Mouse (Mus musculus): ENCODE results near the gene Atp8a2.

The Atp8a2 gene

DNA sequence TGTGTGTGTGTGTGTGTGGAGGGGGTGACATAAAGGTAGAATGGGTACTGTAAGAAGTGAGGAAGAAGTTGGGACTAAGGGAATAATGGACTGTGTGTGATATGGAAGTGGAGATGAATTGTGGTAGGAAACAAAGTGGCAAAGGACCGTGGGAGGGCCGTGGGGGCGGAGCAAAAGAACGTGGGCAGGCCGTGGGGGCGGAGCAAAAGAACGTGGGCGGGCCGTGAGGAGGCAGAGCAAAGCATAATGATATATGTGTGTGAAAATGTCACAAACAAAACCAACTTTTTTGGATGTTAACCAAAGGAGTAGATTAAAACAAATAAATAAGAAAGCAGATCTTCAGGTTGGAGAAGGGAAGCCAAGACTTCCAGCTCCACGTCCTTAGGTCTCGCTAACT lies 44.6 kb downstream of the Atp8a2 start:
- DNase-seq (ENCODE audit: low read depth, low spot score) = no peak

DNA sequence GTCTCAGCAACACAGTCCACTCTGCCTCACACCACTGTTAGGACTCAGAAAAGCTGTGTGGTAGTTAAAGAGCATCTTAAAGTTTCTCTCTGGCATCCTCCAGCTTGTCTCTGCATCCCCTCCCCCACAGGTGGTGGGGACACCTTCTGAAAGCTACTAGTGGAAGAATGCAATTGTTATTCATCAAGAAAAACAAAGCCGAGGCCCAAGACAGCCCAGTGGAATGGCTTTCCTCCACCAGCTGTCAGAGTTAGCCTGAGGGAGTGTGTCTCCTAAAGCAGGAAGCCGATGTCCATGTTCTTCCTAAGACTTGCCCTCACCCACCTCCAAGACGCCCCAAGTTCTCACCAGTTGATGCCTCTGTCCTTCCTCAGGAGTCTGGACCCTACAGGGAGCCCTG lies 48.1 kb downstream of the Atp8a2 start:
- DNase-seq (ENCODE audit: low read depth, low spot score) = no peak

DNA sequence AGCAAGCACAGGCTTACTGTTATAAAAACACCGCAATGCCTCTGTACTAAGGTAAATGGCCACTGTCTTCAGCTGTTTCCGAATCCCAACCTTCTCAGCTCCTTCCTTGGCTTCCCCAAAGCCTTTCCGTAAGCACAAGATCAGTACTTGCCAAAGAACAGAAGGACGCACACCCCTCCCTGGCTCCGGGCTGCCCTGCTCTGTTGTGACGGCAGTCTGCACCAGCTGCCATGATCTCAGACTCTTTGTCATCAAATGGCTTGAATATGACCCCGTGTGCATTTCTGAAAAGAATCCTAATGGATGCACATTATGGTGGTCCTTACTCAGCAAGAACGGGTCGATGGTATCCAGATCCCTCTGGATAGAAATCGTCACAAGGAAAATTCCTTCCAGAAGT lies 53.7 kb downstream of the Atp8a2 start:
- DNase-seq (ENCODE audit: low read depth, low spot score) = no peak

DNA sequence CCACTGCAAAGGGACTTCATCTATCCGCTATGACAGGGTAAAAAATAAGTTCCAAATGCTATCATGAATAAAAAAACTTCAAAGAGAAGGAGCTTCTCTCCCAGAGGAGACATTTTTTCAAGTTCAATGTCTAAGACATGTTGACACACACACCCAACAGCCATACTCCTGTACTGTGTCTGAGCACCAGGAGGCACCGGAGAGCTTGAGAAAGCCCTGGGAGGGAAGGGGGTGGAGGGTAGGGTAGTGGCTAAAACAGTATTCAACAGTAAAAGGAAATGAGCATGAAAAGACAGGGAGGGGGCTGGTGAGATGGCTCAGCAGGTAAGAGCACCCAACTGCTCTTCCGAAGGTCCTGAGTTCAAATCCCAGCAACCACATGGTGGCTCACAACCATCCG lies 58.6 kb downstream of the Atp8a2 start:
- no peak for DNase-seq (ENCODE audit: low read depth, low spot score)

DNA sequence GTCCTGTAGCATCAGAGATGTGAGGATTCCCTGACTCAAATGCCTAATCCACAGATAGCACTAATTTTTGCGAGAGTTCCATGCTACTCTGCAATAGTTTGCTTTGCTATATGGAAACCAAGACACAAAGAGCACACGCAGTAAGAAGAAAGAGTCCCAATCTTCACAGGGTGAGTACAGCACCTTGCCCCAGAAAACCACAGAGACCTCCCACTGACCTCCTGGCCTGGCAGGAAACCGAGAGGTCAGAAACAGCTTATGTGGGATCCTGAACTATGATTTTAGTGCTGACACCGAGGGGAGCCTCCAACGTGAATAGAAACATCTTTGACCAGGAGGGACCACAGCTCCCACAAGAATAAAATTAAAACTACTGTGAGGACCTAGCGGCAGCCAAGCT lies 59.2 kb downstream of the Atp8a2 start:
- DNase-seq (ENCODE audit: low read depth, low spot score) = no peak

DNA sequence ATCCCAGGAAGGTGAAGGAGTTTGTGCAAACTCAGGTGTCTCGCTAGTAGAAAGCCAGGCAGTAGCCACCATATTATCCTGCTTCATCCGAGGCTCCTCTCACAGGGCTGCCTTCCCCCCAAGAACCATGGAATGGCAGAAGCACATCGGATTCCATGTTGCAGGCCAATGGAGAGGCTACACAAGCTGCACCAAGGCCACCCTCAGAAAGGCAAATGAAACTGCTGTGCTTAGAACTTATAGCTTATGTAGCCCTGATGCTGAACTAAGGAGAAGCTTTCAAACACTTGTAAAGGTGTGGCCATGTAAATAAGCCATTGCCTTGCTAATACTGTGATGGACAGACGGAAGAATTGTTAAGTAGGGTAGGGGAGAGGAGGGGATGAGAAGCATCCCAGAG lies 61.2 kb downstream of the Atp8a2 start:
- no peak for DNase-seq (ENCODE audit: low read depth, low spot score)

DNA sequence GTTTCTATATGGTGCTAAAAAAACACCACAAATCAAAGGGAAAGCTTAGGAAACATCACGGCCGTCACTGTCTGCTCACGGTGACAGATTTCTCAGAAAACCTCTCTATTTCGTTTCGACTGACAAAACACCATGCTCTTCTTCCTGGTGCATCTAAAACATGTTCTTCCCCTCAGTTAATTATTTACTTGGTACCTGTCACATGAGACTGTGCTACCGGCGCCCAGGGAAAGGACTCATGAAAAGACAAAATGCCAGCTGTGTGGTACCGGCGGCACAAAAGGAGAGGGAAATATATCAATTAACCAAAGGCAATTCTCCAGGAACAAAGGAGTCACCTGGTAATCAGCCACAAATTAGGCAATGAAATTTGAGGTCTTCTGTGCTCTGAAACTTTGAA lies 62.3 kb downstream of the Atp8a2 start:
- DNase-seq (ENCODE audit: low read depth, low spot score) = no peak

DNA sequence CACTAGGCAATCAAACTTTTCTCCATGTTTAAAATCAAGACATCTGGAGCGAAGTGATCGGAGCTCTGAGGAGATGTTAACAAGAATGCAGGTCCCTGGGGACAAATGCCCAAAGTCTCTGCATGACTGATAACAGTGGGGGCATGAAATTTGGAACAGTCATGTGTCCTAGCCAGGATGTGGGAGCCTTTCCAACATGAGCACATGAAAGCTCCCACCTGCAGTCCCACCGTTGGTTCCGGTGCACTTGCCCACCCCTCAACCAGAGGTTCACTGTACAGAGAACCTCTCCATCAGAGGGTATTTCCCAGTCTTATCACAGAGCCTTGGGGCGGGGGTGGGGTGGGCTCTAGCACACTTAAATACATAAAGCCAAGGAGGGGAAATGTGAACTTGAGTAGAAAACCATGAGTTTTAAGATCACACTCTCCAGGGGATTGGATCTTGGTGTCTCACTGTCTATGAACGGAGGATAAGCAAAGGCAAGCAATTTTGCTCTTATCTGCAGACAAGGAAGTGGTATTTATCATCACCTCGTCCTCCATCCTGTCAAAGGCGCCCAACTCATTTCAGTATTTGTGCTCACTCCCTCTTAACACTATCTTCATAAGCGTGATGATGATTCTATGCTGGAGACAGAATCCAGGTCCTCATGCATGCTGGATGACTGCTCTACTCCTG lies 65.6 kb downstream of the Atp8a2 start:
- no peak for DNase-seq (ENCODE audit: low read depth, low spot score)

DNA sequence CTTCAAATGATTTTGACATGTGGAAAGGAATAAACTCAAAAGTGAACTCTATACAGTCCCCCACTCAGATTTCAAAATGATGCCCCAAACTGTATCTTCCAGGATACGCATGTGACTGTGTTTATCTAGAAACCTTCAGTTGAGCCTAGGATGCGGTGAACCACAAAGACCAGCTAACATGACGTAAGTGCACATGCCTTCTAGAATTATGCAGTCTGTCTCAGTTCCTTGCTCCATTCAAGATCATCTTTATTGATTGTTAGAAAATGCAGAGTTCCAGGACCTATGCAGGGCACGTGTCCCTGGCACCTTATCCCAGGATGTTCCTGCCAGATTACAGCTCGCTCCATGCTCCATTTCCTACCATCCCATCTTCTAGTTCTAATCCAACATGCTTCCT lies 67.4 kb downstream of the Atp8a2 start:
- no peak for DNase-seq (ENCODE audit: low read depth, low spot score)

DNA sequence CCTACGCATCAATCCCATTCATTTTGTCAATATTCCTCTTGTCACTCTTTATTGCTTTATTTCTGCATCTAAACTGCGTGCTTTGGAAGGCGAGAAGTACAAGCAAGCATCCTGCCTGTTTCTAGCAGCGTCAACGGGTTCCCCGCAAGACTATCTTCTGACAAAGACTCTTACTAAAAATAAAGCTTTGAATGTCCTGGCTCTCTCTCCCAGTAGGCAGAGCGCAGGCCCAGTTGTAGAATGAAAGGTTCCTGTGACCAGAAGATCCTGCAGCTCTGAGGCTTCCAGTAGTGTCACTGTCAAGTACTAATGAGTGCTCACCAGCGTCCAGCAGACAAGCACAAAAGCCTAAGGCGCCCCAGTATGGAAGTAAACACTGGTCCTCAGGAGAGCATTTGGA lies 71.8 kb downstream of the Atp8a2 start:
- DNase-seq (ENCODE audit: low read depth, low spot score) = no peak

DNA sequence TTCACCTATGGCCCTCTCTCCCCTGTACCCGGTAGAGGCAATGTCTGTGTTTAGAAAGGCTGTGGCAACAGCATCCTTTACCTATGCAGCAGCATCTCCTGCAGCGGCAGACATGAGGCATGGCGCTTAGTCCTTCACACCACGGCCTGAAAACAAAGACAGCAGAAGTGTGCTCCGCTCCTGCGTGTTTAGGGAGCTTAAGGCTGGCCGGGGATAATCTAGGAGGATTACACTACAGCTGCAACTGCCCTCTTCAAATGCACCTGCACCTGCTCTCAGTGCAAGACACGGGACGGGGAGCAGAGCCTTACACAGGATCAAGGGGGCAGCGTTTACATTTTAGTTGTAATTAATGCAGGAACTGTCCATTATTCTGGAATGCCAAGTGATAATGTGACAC lies 75.4 kb downstream of the Atp8a2 start:
- no peak for DNase-seq (ENCODE audit: low read depth, low spot score)

DNA sequence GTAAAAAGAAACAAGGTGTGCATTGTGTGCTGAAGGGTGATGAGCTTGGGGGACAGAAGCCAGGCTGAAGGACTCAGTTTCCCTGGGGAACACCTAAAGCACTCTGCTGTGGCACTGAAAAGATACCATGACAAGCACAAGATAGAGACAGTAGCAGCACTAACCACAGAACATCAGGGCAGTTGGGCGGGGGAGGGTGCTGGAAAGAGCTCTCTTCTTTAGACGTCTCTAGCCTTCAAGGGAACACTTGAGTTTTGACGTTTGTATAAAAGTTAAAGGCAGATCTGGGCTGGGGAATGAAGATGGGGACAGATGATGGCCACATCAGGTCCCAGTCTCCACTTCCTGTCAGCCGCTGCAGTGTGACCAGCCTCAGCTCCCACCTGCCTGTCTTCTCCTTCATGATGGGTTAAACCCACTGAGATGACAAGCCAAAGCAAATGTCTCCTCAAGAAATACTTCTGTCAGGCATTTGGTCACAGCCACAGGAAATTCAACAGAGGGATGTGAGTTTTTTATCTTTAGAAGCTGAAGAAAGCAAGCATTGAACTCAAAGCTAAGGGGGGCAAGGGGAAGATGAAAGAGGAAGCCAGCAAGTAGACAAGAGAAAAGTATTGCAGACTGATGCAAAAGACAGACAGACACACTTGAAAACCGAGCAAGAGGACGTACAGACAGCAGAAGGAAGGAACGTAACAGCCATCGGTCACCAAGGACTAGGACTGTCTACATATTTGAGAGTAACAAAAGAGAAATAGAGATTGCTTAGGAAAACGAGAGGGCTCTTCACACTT lies 79.0 kb downstream of the Atp8a2 start:
- no peak for DNase-seq (ENCODE audit: low read depth, low spot score)

DNA sequence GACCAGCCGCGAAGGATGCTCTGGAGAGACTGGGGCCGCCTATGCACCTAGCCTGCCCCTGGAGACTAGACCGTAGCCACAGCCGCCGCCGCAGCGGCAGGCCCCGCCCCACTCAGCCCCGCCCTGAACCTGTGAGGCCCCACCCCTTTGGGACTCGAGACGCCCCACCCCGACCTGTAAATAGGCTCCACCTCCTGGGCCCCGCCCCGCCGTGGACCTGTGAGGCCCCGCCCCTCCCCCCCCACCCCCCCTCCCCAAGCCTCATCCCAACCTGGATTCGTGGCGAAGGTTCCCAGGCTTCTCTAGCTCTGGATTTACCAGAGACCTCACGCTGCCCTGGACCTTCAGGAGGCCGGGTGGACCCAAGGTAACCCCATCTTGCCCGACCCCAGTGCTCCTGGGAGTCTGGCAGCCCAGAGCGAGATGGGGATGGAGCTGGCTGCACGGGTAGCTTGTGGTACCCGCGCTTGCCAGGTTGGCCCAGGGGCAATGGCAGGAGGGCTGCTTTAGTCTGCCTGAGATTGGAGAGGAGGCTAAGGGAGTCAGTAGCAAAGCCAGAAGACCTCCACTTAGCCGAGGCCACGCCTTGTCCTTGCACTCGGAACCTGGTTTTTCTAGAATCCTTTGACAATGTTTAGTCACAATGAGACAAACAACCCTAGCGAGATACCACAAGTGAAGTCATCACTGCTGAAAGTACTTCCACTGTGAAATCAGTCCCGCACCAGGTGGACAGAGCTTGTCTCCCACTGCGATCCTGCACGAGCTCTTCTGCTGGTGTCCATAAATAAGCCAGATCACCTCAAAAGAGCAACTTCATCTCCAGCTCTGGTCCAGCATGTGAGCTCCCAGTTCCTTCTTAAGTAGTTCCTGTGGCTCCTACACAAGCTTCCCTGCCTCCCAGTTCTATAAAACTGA lies 109.9 kb downstream of the Atp8a2 start:
- DNase-seq (ENCODE audit: low read depth, low spot score) = no peak

DNA sequence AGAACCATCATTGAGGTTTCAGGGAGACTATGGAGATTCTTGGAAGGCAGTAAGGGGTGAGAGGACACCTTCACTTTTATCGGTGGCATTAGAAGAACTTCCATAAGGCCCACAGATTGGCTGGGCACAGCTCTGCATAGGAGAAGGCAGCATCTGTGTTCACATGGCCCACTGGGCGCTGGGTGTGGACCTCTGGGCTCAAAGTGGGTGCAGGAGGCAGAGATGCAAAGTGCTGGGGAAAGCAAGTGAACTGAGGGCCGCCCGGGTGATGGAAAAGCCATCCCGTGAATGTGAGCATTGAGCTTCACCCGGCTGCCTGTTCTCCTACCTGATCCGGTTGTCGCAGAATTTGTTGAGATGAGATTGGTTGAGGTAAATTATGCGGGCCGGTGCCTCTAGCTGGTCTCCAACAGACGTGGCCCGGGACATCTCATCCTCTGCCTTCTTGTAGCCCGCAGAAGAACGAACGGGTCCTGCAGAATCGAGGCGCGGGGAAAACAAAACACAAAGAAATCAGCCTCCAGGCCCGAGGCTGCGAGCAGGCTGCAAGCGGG lies 110.6 kb downstream of the Atp8a2 start:
- no peak for DNase-seq (ENCODE audit: low read depth, low spot score)

DNA sequence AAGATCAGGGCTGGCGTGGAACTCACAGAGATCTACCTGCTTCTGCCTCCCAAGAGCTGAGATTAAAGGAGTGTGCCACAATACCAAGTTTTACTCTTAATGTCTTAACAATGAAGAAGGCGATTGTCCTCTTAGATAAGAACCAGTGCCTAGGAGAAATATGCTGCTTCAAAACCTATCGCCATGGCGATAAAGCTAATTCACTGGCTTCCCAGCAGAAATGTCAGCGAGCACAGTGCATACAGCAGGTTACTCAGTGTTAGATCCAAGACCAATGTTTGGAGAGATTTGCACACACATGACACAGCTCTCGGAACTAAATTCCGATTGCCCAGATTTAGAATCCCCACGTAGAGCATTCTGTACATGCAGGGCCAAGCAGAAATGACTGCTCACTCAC lies 114.2 kb downstream of the Atp8a2 start:
- DNase-seq (ENCODE audit: low read depth, low spot score) = no peak

DNA sequence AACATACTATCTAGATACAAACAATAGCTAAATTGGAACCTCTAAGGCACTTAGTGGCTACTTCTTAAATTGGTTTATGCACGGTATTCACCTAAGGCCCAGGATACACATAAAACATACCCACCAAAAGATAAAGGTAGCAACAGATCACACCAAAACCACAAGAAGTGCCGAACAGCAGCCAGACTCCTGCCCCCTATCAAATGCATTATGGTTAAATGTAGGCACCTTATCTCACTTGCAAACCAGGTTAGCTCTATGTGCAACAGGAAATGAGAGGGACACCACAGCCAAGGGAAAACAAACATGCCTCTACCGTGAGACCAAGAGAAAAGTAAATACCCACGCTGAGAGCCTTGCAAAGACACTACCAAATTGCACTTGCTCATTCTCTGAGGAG lies 124.5 kb downstream of the Atp8a2 start:
- DNase-seq (ENCODE audit: low read depth, low spot score) = no peak

DNA sequence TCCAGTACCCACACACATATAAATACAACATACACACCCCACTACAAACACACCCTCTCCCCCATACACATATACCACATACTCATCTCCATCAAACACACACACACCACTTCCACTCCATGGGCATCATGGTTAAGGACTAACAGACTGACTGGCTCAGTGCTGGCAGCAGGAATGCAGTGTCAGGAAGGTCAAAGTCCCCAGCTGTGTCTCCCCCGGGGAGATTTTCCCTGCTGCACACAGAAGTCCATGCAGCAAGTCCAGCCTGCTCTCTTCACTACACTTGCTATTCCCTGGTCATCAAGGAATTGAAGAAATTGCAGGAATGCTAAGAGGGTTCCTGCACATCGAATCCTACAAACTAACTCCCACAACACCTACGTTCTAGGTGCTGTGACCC lies 131.8 kb downstream of the Atp8a2 start:
- DNase-seq (ENCODE audit: low read depth, low spot score) = no peak

DNA sequence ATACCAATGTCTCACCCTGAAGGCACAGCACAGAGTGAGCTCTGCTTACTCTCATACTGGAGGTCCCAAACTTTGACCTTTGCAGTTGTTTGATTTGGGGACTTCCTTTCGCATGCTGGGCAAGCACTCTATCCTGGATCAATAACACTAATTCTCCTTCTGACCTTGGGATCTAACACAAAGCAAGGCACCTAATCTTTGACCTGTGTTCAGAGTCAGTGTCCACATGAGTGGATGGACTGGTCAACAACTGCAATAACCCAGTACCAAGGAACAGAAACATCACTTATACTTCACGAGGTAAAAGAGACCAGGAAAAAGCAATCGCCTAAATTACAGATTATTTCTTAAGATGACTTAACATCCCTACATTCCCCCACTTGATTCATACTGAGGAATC lies 136.0 kb downstream of the Atp8a2 start:
- DNase-seq (ENCODE audit: low read depth, low spot score) = no peak

DNA sequence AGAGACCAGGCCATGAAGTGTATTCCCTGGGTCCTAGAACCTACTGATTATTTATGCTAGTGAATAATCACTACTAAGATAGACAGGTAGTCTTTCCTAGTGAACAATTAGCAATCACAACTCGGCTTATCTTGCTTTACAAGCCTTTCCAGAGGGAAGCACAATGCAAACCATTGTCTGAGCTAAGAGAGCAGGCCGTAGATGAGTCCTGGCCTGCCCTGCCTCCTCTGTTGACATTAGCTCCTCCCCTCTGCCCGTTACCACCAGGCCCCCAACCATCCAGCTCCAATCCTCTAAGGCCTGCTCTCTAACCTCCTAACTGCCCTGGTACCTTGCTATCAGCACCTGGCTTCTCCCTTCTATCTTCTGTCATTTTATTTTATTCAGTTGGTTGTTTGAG lies 138.1 kb downstream of the Atp8a2 start:
- no peak for DNase-seq (ENCODE audit: low read depth, low spot score)

DNA sequence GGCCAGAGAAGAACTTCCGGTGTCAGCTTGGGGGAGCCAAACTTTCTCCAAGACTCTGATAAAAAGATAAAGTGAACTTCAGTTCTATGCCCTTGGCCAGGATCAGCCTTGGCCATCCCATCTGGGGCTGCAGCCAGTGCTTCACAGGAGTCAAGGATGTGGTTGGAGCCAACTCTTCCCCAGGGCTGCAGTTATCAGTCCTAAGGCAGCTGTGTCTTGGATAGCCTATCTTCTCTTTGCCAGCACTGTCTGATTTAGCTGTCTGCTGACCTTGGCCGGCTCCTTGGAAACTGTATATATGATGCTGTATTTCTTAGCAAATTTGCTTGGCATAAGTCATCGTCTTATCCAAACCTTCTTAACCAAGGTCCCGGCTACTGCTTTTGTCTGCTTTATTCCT lies 141.7 kb downstream of the Atp8a2 start:
- no peak for DNase-seq (ENCODE audit: low read depth, low spot score)

DNA sequence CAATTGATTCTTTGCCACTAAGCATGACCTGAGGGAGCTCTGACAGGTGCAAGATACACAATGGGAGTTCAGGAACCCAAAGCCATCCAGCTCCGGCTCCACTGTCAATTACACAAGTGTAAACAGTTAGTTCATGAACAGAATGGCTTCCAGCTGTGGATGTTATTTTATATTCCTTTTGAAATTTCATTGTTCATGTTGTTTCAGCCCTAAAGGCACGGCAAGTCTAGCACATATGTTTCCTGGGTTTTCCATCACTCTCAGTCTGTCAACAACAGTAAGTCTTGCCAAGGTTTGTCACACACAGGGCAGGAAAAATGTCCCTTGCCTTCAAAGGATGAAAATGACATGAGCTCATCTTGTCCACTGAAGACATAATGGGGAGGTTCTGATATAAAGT lies 166.3 kb downstream of the Atp8a2 start:
- DNase-seq (ENCODE audit: low read depth, low spot score) = no peak

DNA sequence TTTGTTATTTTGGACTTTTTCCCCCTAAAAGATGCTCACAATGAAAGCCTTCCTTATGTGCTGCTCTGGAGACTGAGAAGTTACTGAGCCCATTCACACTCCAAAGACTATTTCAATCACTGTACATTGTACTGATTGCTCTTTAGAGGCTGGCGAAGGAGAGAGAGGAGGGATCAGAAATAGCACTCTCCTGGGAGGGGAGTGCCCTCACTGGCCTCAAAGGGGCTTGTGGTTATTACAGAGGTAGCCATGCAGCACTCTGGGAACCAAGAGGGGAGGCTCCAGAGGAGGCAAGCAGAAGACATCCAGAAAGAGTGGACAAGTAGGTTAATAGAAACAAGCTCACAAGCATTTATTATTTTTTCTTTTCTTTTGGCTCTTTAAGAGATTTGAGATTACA lies 169.8 kb downstream of the Atp8a2 start:
- DNase-seq (ENCODE audit: low read depth, low spot score) = no peak
